Mouse (Mus musculus) intestine, embryonic 14.5 days (tissue): ENCODE data around the gene Capn15. TPM values are rescaled to one million over a fixed set of nuclear protein-coding genes. Genes with fewer than 3 reads are reported as not detected.

Source experiments
- ATAC-seq: fragments of 200-750 bp; cut with Nextera tagmentation; replicated peaks from 2 replicates; pipeline ENCODE4 v1.8.0; 2017; ENCODE audit warnings: low read depth, moderate number of reproducible peaks, moderate TSS enrichment, moderate library complexity; ENCODE audit not compliant: low FRiP score, low TSS enrichment
- DNase-seq: peaks from one replicate; pipeline ENCODE4 v3.0.0-alpha.2; 2018; ENCODE audit warnings: low spot score
- H3K27ac ChIP-seq: fragments of 300-500 bp; sonication (generic); 2 replicates; pipeline ENCODE4 v1.5.1; 2014; ENCODE audit warnings: low read depth, mild to moderate bottlenecking, control low read depth
- H3K27me3 ChIP-seq: fragments of 300-500 bp; sonication (generic); replicated peaks from 2 replicates; pipeline ENCODE4 v1.6.1; 2014; ENCODE audit warnings: low read length, control low read depth; ENCODE audit not compliant: control insufficient read depth, insufficient read depth
- H3K36me3 ChIP-seq: fragments of 300-500 bp; sonication (generic); 2 replicates; pipeline ENCODE4 v1.6.1; 2014; ENCODE audit warnings: low read length, control low read depth; ENCODE audit not compliant: control insufficient read depth, insufficient read depth
- H3K4me1 ChIP-seq: fragments of 300-500 bp; sonication (generic); replicated peaks from 2 replicates; pipeline ENCODE4 v1.6.1; 2014; ENCODE audit warnings: low read length, control low read depth, mixed read lengths; ENCODE audit not compliant: control insufficient read depth, insufficient read depth
- H3K4me2 ChIP-seq: fragments of 300-500 bp; sonication (generic); 2 replicates; pipeline ENCODE4 v1.6.1; 2014; ENCODE audit warnings: low read length
- H3K4me3 ChIP-seq: fragments of 300-500 bp; sonication (generic); 2 replicates; pipeline ENCODE4 v1.5.1; 2014; ENCODE audit warnings: low read depth, low read length, control low read depth, mixed read lengths
- H3K9ac ChIP-seq: fragments of 300-500 bp; sonication (generic); 2 replicates; pipeline ENCODE4 v1.6.1; 2014; ENCODE audit warnings: mild to moderate bottlenecking, low read length
- H3K9me3 ChIP-seq: fragments of 300-500 bp; sonication (generic); 2 replicates; pipeline ENCODE4 v1.6.1; 2016; ENCODE audit warnings: low read length, control low read depth; ENCODE audit not compliant: control insufficient read depth
- WGBS: fragments of 180-500 bp; shearing (Covaris S2); extraction: QIAGEN DNeasy Blood & Tissue Kit; methylation state at CpG from one replicate; pipeline ENCODE4 v1.1.7; 2014; 5-methylcytosine and 5-hydroxymethylcytosine counted together
- polyA plus RNA-seq: library from polyadenylated mRNA; unstranded; fragments of >200 nt; fragmentation: Nextera tagmentation; extraction: Ambion mirVana; gene quantifications from 2 replicates; pipeline ENCODE4 v1.2.1, GENCODE M21; 2014

The Capn15 gene
- polyA plus RNA-seq: 23.4 and 23.5 TPM in 2 replicates

- Histone ChIP-seq H3K9me3 (no peaks in the 10 kb centered on the region), H3K27ac (peak within 1 kb of the TSS; percentile 71), H3K4me3 (peak within 1 kb of the TSS; percentile 97), H3K4me2 (peak within 1 kb of the TSS; percentile 72), H3K9ac (peak within 1 kb of the TSS; percentile 90), H3K27me3 (no peaks in the 10 kb centered on the region), H3K36me3 (peaks cover 16% of the 10 kb centered on the region), H3K4me1 (peaks cover 13% of the 10 kb centered on the region)
- ATAC-seq (peak; percentile 99), DNase-seq (peak; percentile 88)
- WGBS: under 1% methylated on average over 91 of the region's 91 CpGs
These were observed at the start of gene Capn15 for GRCm38 (mm10) chr17:25985306-25986294. TSS of gene Capn15 (minus strand) at chr17:25985796.

GRCm38 (mm10) chr17:26032037-26032436 lies 46.4 kb upstream of the Capn15 start:
- no peak overlapping the region for H3K9ac ChIP-seq
- H3K27ac ChIP-seq: no peak overlapping the region
- H3K9me3 ChIP-seq: no peaks in the 10 kb centered on the region
- WGBS: 82% methylated on average over 6 of the region's 6 CpGs
- no peaks in the 10 kb centered on the region for H3K4me1 ChIP-seq
- peaks cover 14% of the 10 kb centered on the region for H3K36me3 ChIP-seq
- H3K4me3 ChIP-seq: no peak overlapping the region
- no peaks in the 10 kb centered on the region for H3K27me3 ChIP-seq
- ATAC-seq (no peak), DNase-seq (no peak)
- no peak overlapping the region for H3K4me2 ChIP-seq

- H3K4me1 ChIP-seq: no peaks in the 10 kb centered on the region
- ATAC-seq (no peak), DNase-seq (no peak)
- 93% methylated on average over 5 of the region's 5 CpGs for WGBS
- no peak overlapping the region for H3K27ac ChIP-seq
- no peaks in the 10 kb centered on the region for H3K9me3 ChIP-seq
- no peaks in the 10 kb centered on the region for H3K27me3 ChIP-seq
- peaks cover 14% of the 10 kb centered on the region for H3K36me3 ChIP-seq
- H3K9ac ChIP-seq: no peak overlapping the region
- no peak overlapping the region for H3K4me3 ChIP-seq
- no peak overlapping the region for H3K4me2 ChIP-seq
These were observed 46.0 kb upstream of the Capn15 start for GRCm38 (mm10) chr17:26031583-26031982.

GRCm38 (mm10) chr17:26028261-26028660 lies 42.7 kb upstream of the Capn15 start:
- no peaks in the 10 kb centered on the region for H3K9me3 ChIP-seq
- DNase-seq (no peak), ATAC-seq (no peak)
- H3K4me2 ChIP-seq: no peak overlapping the region
- no peaks in the 10 kb centered on the region for H3K4me1 ChIP-seq
- no peak overlapping the region for H3K9ac ChIP-seq
- no peak overlapping the region for H3K4me3 ChIP-seq
- 94% methylated on average over 4 of the region's 4 CpGs for WGBS
- H3K36me3 ChIP-seq: peaks cover 9% of the 10 kb centered on the region; the same call in 1 of the 2 replicates
- H3K27ac ChIP-seq: no peak overlapping the region
- H3K27me3 ChIP-seq: no peaks in the 10 kb centered on the region

- Histone ChIP-seq H3K4me1 (no peaks in the 10 kb centered on the region), H3K27me3 (no peaks in the 10 kb centered on the region), H3K9ac (no peak overlapping the region), H3K4me3 (no peak overlapping the region), H3K4me2 (no peak overlapping the region), H3K27ac (no peak overlapping the region), H3K36me3 (peaks cover 6% of the 10 kb centered on the region; the same call in 1 of the 2 replicates), H3K9me3 (no peaks in the 10 kb centered on the region)
- WGBS: 94% methylated on average over 9 of the region's 9 CpGs
- ATAC-seq: no peak
- no peak for DNase-seq
These were observed 39.1 kb upstream of the Capn15 start for GRCm38 (mm10) chr17:26024674-26025073.

GRCm38 (mm10) chr17:26023966-26024365 lies 38.4 kb upstream of the Capn15 start:
- H3K36me3 ChIP-seq: peaks cover 6% of the 10 kb centered on the region; the same call in 1 of the 2 replicates
- no peaks in the 10 kb centered on the region for H3K27me3 ChIP-seq
- H3K4me3 ChIP-seq: no peak overlapping the region
- H3K9me3 ChIP-seq: no peaks in the 10 kb centered on the region
- no peak for DNase-seq
- no peaks in the 10 kb centered on the region for H3K4me1 ChIP-seq
- H3K4me2 ChIP-seq: no peak overlapping the region
- no peak for ATAC-seq
- 92% methylated on average over 8 of the region's 8 CpGs for WGBS
- H3K27ac ChIP-seq: no peak overlapping the region
- H3K9ac ChIP-seq: no peak overlapping the region

GRCm38 (mm10) chr17:26023181-26023580 lies 37.6 kb upstream of the Capn15 start:
- H3K36me3 ChIP-seq: peaks cover 6% of the 10 kb centered on the region; the same call in 1 of the 2 replicates
- no peak overlapping the region for H3K27ac ChIP-seq
- no peak for ATAC-seq
- H3K4me1 ChIP-seq: no peaks in the 10 kb centered on the region
- H3K9me3 ChIP-seq: no peaks in the 10 kb centered on the region
- H3K27me3 ChIP-seq: no peaks in the 10 kb centered on the region
- no peak overlapping the region for H3K9ac ChIP-seq
- H3K4me2 ChIP-seq: no peak overlapping the region
- H3K4me3 ChIP-seq: no peak overlapping the region
- DNase-seq: no peak
- WGBS: 91% methylated on average over 5 of the region's 5 CpGs

- H3K4me1 ChIP-seq: no peaks in the 10 kb centered on the region
- H3K27ac ChIP-seq: no peak overlapping the region
- no peaks in the 10 kb centered on the region for H3K27me3 ChIP-seq
- H3K9ac ChIP-seq: no peak overlapping the region
- H3K9me3 ChIP-seq: no peaks in the 10 kb centered on the region
- H3K4me3 ChIP-seq: no peak overlapping the region
- DNase-seq: peak; percentile 62
- ATAC-seq: 0 out of 2 replicates have a peak, but pooled peaks have one; percentile 43
- WGBS: 64% methylated on average over 9 of the region's 9 CpGs
- peaks cover 6% of the 10 kb centered on the region; the same call in 1 of the 2 replicates for H3K36me3 ChIP-seq
- no peak overlapping the region for H3K4me2 ChIP-seq
These were observed 36.2 kb upstream of the Capn15 start for GRCm38 (mm10) chr17:26021728-26022341.
